Mouse (Mus musculus) intestine, postnatal 0 days (tissue): ENCODE measurements around the gene Gm8220. TPM values are rescaled to one million over a fixed set of nuclear protein-coding genes. Genes with fewer than 3 reads are reported as not detected.
"Not testable (repeated sequence)": the region's sequence is repeated elsewhere in the genome, so short reads cannot be mapped to it uniquely, and the experiment has no call there.

ENCODE experiments used
- ATAC-seq: fragments of 200-750 bp; cut with Nextera tagmentation; 2 replicates; pipeline ENCODE4 v1.8.0; 2017; ENCODE audit warnings: mild to moderate bottlenecking, moderate TSS enrichment, moderate library complexity
- H3K27ac ChIP-seq: fragments of 300-500 bp; sonication (generic); 2 replicates; pipeline ENCODE4 v1.5.1; 2014; ENCODE audit warnings: mild to moderate bottlenecking, low read depth, low read length, moderate library complexity
- H3K27me3 ChIP-seq: fragments of 300-500 bp; sonication (generic); replicated peaks from 2 replicates; pipeline ENCODE4 v1.6.1; 2014; ENCODE audit warnings: low read length, mixed read lengths; ENCODE audit not compliant: control insufficient read depth, insufficient read depth
- H3K36me3 ChIP-seq: fragments of 300-500 bp; sonication (generic); 2 replicates; pipeline ENCODE4 v1.6.1; 2014; ENCODE audit warnings: mild to moderate bottlenecking, moderate library complexity; ENCODE audit not compliant: control insufficient read depth, insufficient read depth
- H3K4me1 ChIP-seq: fragments of 300-500 bp; sonication (generic); replicated peaks from 2 replicates; pipeline ENCODE4 v1.6.1; 2014; ENCODE audit warnings: antibody characterized with exemption, low read length, mixed read lengths; ENCODE audit not compliant: control insufficient read depth, insufficient read depth
- H3K4me2 ChIP-seq: fragments of 300-500 bp; sonication (generic); replicated peaks from 2 replicates; pipeline ENCODE4 v1.6.1; 2014; ENCODE audit warnings: low read depth, mild to moderate bottlenecking, moderate library complexity
- H3K4me3 ChIP-seq: fragments of 300-500 bp; sonication (generic); 2 replicates; pipeline ENCODE4 v1.5.1; 2014; ENCODE audit warnings: low read depth, low read length
- H3K9ac ChIP-seq: fragments of 300-500 bp; sonication (generic); 2 replicates; pipeline ENCODE4 v1.6.1; 2014; ENCODE audit warnings: mild to moderate bottlenecking, low read depth, low read length
- H3K9me3 ChIP-seq: fragments of 300-500 bp; sonication (generic); 2 replicates; pipeline ENCODE4 v1.6.1; 2016; ENCODE audit warnings: mixed run types; ENCODE audit not compliant: control insufficient read depth
- CTCF ChIP-seq: sonication (generic); IDR thresholded peaks from 2 replicates; pipeline ENCODE4 v1.5.1; 2016; ENCODE audit warnings: low read depth, mild to moderate bottlenecking, control low read depth, antibody characterized with exemption, moderate library complexity
- WGBS: fragments of 180-500 bp; shearing (Covaris S2); extraction: QIAGEN DNeasy Blood & Tissue Kit; methylation state at CpG from one replicate; pipeline ENCODE4 v1.1.7; 2014; 5-methylcytosine and 5-hydroxymethylcytosine counted together
- polyA plus RNA-seq: library from polyadenylated mRNA; unstranded; fragments of >200 nt; fragmentation: Nextera tagmentation; extraction: Ambion mirVana; gene quantifications from 2 replicates; pipeline ENCODE4 v1.2.1, GENCODE M21; 2015

The Gm8220 gene
- polyA plus RNA-seq, result not detected in 2 replicates

GRCm38 (mm10) chr14:44285280-44285679 is at the start of gene Gm8220:
Gene Gm8220, plus strand, starts transcription at chr14:44285580.
- 86% methylated on average over 2 of the region's 2 CpGs for WGBS
- not testable (repeated sequence) for H3K9ac ChIP-seq, H3K36me3 ChIP-seq, H3K27me3 ChIP-seq, H3K4me3 ChIP-seq, ATAC-seq, H3K27ac ChIP-seq, H3K9me3 ChIP-seq, H3K4me1 ChIP-seq, H3K4me2 ChIP-seq

GRCm38 (mm10) chr14:44248039-44248438 is 37.3 kb upstream of the Gm8220 start:
- no peaks in the 10 kb centered on the region for H3K36me3 ChIP-seq
- H3K9ac ChIP-seq, result no peak overlapping the region
- no peak overlapping the region for H3K4me2 ChIP-seq
- ATAC-seq, result no peak
- H3K27me3 ChIP-seq, result no peaks in the 10 kb centered on the region
- no peaks in the 10 kb centered on the region for H3K4me1 ChIP-seq
- WGBS, result 89% methylated on average over 16 of the region's 16 CpGs
- TF ChIP-seq CTCF, result no peak
- no peaks in the 10 kb centered on the region for H3K9me3 ChIP-seq
- no peak overlapping the region for H3K27ac ChIP-seq
- no peak overlapping the region for H3K4me3 ChIP-seq

- not testable (repeated sequence) for H3K4me3 ChIP-seq, H3K27ac ChIP-seq, H3K9ac ChIP-seq, H3K4me1 ChIP-seq, H3K36me3 ChIP-seq, ATAC-seq, H3K27me3 ChIP-seq, H3K9me3 ChIP-seq, H3K4me2 ChIP-seq
- WGBS, result 84% methylated on average over 4 of the region's 4 CpGs
Measured at GRCm38 (mm10) chr14:44312049-44312448, 26.7 kb downstream of the Gm8220 start.

GRCm38 (mm10) chr14:44338484-44338883 is 53.1 kb downstream of the Gm8220 start, which contains the start of gene Gm5930:
Gene Gm5930, minus strand, starts transcription at chr14:44338584.
- H3K4me2 ChIP-seq, H3K9me3 ChIP-seq, H3K36me3 ChIP-seq, H3K27me3 ChIP-seq, H3K27ac ChIP-seq, H3K4me3 ChIP-seq, H3K9ac ChIP-seq, H3K4me1 ChIP-seq, ATAC-seq: not testable (repeated sequence)
- WGBS, result no CpG with 5 or more reads among the region's 2 CpGs

Other genes starting within 250 kb of the Gm8220 start
- 0.22 TPM in 2 replicates for gene Ear2, start 182.9 kb upstream of the Gm8220 start, polyA plus RNA-seq
- not detected in 2 replicates for gene Gm3327, start 161.7 kb upstream of the Gm8220 start, polyA plus RNA-seq
- not detected in 2 replicates for gene Gm8212, start 87.9 kb upstream of the Gm8220 start, polyA plus RNA-seq
- gene 4930503E14Rik, start 72.3 kb upstream of the Gm8220 start, polyA plus RNA-seq, result not detected in 2 replicates
- not detected in 2 replicates for gene Gm5930, start 53.0 kb downstream of the Gm8220 start, polyA plus RNA-seq
- gene Gm8229, start 79.8 kb downstream of the Gm8220 start, polyA plus RNA-seq, result not detected in 2 replicates
- not detected in 2 replicates for gene Gm3371, start 125.1 kb downstream of the Gm8220 start, polyA plus RNA-seq
- gene Gm8232, start 148.1 kb downstream of the Gm8220 start, polyA plus RNA-seq, result not detected in 2 replicates
- 0.26 TPM in 1 of 2 replicates, not detected in the other for gene BC061237, start 206.9 kb downstream of the Gm8220 start, polyA plus RNA-seq
- not detected in 2 replicates for gene Gm17093, start 232.7 kb downstream of the Gm8220 start, polyA plus RNA-seq